Mouse (Mus musculus) heart, embryonic 10.5 days (tissue): ENCODE data around the gene Vmn1r224. TPM values are rescaled to one million over a fixed set of nuclear protein-coding genes. Genes with fewer than 3 reads are reported as not detected.

Experiments
- DNase-seq: peaks from one replicate; pipeline ENCODE4 v3.0.0-alpha.2; 2017; ENCODE audit warnings: low spot score
- H3K27ac ChIP-seq: fragments of 300-500 bp; sonication (generic); 2 replicates; pipeline ENCODE4 v1.5.1; 2016; ENCODE audit warnings: mild to moderate bottlenecking
- H3K27me3 ChIP-seq: fragments of 300-500 bp; sonication (generic); 2 replicates; pipeline ENCODE4 v1.6.1; 2016; ENCODE audit warnings: mild to moderate bottlenecking; ENCODE audit not compliant: poor library complexity, insufficient read depth, severe bottlenecking
- H3K36me3 ChIP-seq: fragments of 300-500 bp; sonication (generic); 2 replicates; pipeline ENCODE4 v1.6.1; 2016; ENCODE audit warnings: mild to moderate bottlenecking, moderate library complexity
- H3K4me1 ChIP-seq: fragments of 300-500 bp; sonication (generic); 2 replicates; pipeline ENCODE4 v1.6.1; 2016; ENCODE audit warnings: mild to moderate bottlenecking
- H3K4me3 ChIP-seq: fragments of 300-500 bp; sonication (generic); 2 replicates; pipeline ENCODE4 v1.5.1; 2016; ENCODE audit warnings: mild to moderate bottlenecking, moderate library complexity
- H3K9me3 ChIP-seq: fragments of 300-500 bp; sonication (generic); 2 replicates; pipeline ENCODE4 v1.6.1; 2016; ENCODE audit warnings: mild to moderate bottlenecking, moderate library complexity
- WGBS: fragments of 180-500 bp; shearing (Covaris S2); methylation state at CpG from one replicate; pipeline ENCODE4 v1.1.7; 2016; 5-methylcytosine and 5-hydroxymethylcytosine counted together
- polyA plus RNA-seq: library from polyadenylated mRNA; unstranded; fragments of >200 nt; fragmentation: Nextera tagmentation; extraction: Ambion mirVana; gene quantifications from 2 replicates; pipeline ENCODE4 v1.2.1, GENCODE M21; 2016

The Vmn1r224 gene
- polyA plus RNA-seq, result not detected in 2 replicates

GRCm38 (mm10) chr17:20413846-20414245, at the start of gene Vmn1r224:
Vmn1r224 (plus strand) TSS chr17:20414146.
- no peak for DNase-seq
- no peaks in the 10 kb centered on the region for H3K36me3 ChIP-seq
- H3K9me3 ChIP-seq, result peaks cover 3% of the 10 kb centered on the region; the same call in 1 of the 2 replicates
- H3K4me1 ChIP-seq, result no peaks in the 10 kb centered on the region
- no peak within 1 kb of the TSS for H3K27ac ChIP-seq
- H3K4me3 ChIP-seq, result no peak within 1 kb of the TSS
- no peaks in the 10 kb centered on the region for H3K27me3 ChIP-seq
- WGBS, result 34% methylated on average over 1 of the region's 1 CpGs

- 42% methylated on average over 2 of the region's 2 CpGs for WGBS
- H3K36me3 ChIP-seq, result no peaks in the 10 kb centered on the region
These were observed 14.8 kb upstream of the Vmn1r224 start for GRCm38 (mm10) chr17:20399105-20399504.

GRCm38 (mm10) chr17:20439263-20439662, 25.3 kb downstream of the Vmn1r224 start:
- no peaks in the 10 kb centered on the region for H3K4me1 ChIP-seq
- no peaks in the 10 kb centered on the region for H3K27me3 ChIP-seq
- no peaks in the 10 kb centered on the region for H3K36me3 ChIP-seq
- no peak for DNase-seq
- peaks cover 15% of the 10 kb centered on the region for H3K9me3 ChIP-seq
- no peak overlapping the region for H3K4me3 ChIP-seq
- no peak overlapping the region for H3K27ac ChIP-seq

More at GRCm38 (mm10) chr17:20399105-20399504, 14.8 kb upstream of the Vmn1r224 start:
- Histone ChIP-seq H3K4me3 (no peak overlapping the region), H3K9me3 (peaks cover 25% of the 10 kb centered on the region), H3K27me3 (no peaks in the 10 kb centered on the region), H3K4me1 (no peaks in the 10 kb centered on the region), H3K27ac (no peak overlapping the region)
- DNase-seq, result no peak

DNA sequence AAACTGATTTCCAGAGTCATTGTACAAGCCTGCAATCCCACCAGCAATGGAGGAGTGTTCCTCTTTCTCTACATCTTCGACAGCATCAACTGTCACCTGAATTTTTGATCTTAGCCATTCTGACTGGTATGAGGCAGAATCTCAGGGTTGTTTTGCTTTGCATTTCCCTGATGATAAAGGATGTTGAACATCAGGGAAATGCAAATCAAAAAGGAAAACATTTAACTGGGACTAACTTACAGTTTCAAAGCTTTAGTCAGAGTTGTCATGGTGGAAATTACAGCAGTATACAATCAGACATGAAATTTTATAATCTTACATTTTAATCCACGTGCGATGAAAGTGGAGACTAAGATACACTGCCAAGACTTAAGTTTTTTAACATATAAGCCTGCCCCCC, 59.4 kb downstream of the Vmn1r224 start:
- Histone ChIP-seq H3K27ac (no peak overlapping the region), H3K36me3 (no peaks in the 10 kb centered on the region), H3K9me3 (no peaks in the 10 kb centered on the region; the same call in 1 of the 2 replicates), H3K4me3 (no peak overlapping the region), H3K27me3 (no peaks in the 10 kb centered on the region), H3K4me1 (no peaks in the 10 kb centered on the region)
- DNase-seq, result no peak
- 62% methylated on average over 3 of the region's 3 CpGs for WGBS

Other genes starting within 250 kb of the Vmn1r224 start
- gene Fpr-rs6, start 231.0 kb upstream of the Vmn1r224 start, polyA plus RNA-seq, result not detected in 2 replicates
- gene Vmn2r105, start 179.1 kb upstream of the Vmn1r224 start, polyA plus RNA-seq, result not detected in 2 replicates
- not detected in 2 replicates for gene Vmn2r106, start 128.6 kb upstream of the Vmn1r224 start, polyA plus RNA-seq
- gene Vmn2r107, start 68.9 kb upstream of the Vmn1r224 start, polyA plus RNA-seq, result not detected in 2 replicates
- gene Vmn2r108, start 67.2 kb downstream of the Vmn1r224 start, polyA plus RNA-seq, result not detected in 2 replicates
- not detected in 2 replicates for gene Vmn1r225, start 84.0 kb downstream of the Vmn1r224 start, polyA plus RNA-seq
- gene Vmn2r109, start 150.6 kb downstream of the Vmn1r224 start, polyA plus RNA-seq, result not detected in 2 replicates
- 0.02 and 0.03 TPM in 2 replicates for gene Vmn2r110, start 182.3 kb downstream of the Vmn1r224 start, polyA plus RNA-seq
- gene Fpr-rs3, start 210.7 kb downstream of the Vmn1r224 start, polyA plus RNA-seq, result not detected in 2 replicates